Mouse (Mus musculus): ENCODE data around the gene Lgalsl. TPM values are rescaled to one million over a fixed set of nuclear protein-coding genes. Genes with fewer than 3 reads are reported as not detected.

Lgalsl gene
- polyA plus RNA-seq, 1 experiment from 2014 or later = 15.3 TPM

GRCm38 (mm10) chr11:20791334-20791733 is 39.5 kb downstream of the Lgalsl start:
- TF ChIP-seq EP300 (IDR thresholded peaks at IDR 0.05; ENCODE audit: low read depth) = no peak
- TF ChIP-seq CTCF (IDR thresholded peaks at IDR 0.05; ENCODE audit: low read depth) = no peak
- no peak overlapping the region for H3K4me3 ChIP-seq (ENCODE audit: low read depth, low read length)
- H3K9ac ChIP-seq (replicated peaks) = no peak overlapping the region
- DNase-seq (no peak), ATAC-seq (no peak)
- H3K4me2 ChIP-seq (ENCODE audit: low read depth, low read length) = no peak overlapping the region
- H3K36me3 ChIP-seq (replicated peaks; ENCODE audit: insufficient read depth, low read length) = no peaks in the 10 kb centered on the region
- H3K4me1 ChIP-seq (ENCODE audit: insufficient read depth) = no peaks in the 10 kb centered on the region
- H3K9me3 ChIP-seq (ENCODE audit: low read length) = 0 out of 2 replicates have a peak, but pooled peaks cover 2% of the 10 kb centered on the region
- no peak overlapping the region for H3K27ac ChIP-seq (ENCODE audit: low read depth)
- 66% methylated on average over 2 of the region's 2 CpGs for WGBS (ENCODE audit: insufficient replicate concordance)
- H3K27me3 ChIP-seq (ENCODE audit: insufficient read depth, low read length) = peaks cover 2% of the 10 kb centered on the region; the same call in 1 of the 2 replicates

GRCm38 (mm10) chr11:20789015-20789414 is 41.8 kb downstream of the Lgalsl start:
- 61% methylated on average over 1 of the region's 1 CpGs for WGBS (ENCODE audit: insufficient replicate concordance)
- Histone ChIP-seq H3K36me3 (replicated peaks; ENCODE audit: insufficient read depth, low read length) (no peaks in the 10 kb centered on the region), H3K27ac (ENCODE audit: low read depth) (no peak overlapping the region), H3K4me1 (ENCODE audit: insufficient read depth) (no peaks in the 10 kb centered on the region), H3K9me3 (ENCODE audit: low read length) (peaks cover 9% of the 10 kb centered on the region), H3K4me2 (ENCODE audit: low read depth, low read length) (no peak overlapping the region), H3K9ac (replicated peaks) (no peak overlapping the region), H3K4me3 (ENCODE audit: low read depth, low read length) (no peak overlapping the region), H3K27me3 (ENCODE audit: insufficient read depth, low read length) (no peaks in the 10 kb centered on the region)
- TF ChIP-seq EP300 (IDR thresholded peaks at IDR 0.05; ENCODE audit: low read depth) (no peak), CTCF (IDR thresholded peaks at IDR 0.05; ENCODE audit: low read depth) (no peak)
- DNase-seq = no peak
- ATAC-seq = no peak

- ATAC-seq (no peak), DNase-seq (no peak)
- Histone ChIP-seq H3K27ac (ENCODE audit: low read depth) (no peak overlapping the region), H3K4me1 (ENCODE audit: insufficient read depth) (no peaks in the 10 kb centered on the region), H3K9me3 (ENCODE audit: low read length) (peaks cover 9% of the 10 kb centered on the region), H3K27me3 (ENCODE audit: insufficient read depth, low read length) (no peaks in the 10 kb centered on the region), H3K4me2 (ENCODE audit: low read depth, low read length) (no peak overlapping the region), H3K4me3 (ENCODE audit: low read depth, low read length) (no peak overlapping the region), H3K9ac (replicated peaks) (no peak overlapping the region), H3K36me3 (replicated peaks; ENCODE audit: insufficient read depth, low read length) (no peaks in the 10 kb centered on the region)
- 60% methylated on average over 3 of the region's 3 CpGs for WGBS (ENCODE audit: insufficient replicate concordance)
- TF ChIP-seq CTCF (IDR thresholded peaks at IDR 0.05; ENCODE audit: low read depth) (no peak), EP300 (IDR thresholded peaks at IDR 0.05; ENCODE audit: low read depth) (no peak)
These were observed 42.8 kb downstream of the Lgalsl start for GRCm38 (mm10) chr11:20788070-20788469.

GRCm38 (mm10) chr11:20786191-20786590 is 44.7 kb downstream of the Lgalsl start:
- no peak overlapping the region for H3K4me2 ChIP-seq (ENCODE audit: low read depth, low read length)
- DNase-seq (no peak), ATAC-seq (no peak)
- WGBS (ENCODE audit: insufficient replicate concordance) = 69% methylated on average over 2 of the region's 2 CpGs
- H3K4me1 ChIP-seq (ENCODE audit: insufficient read depth) = no peaks in the 10 kb centered on the region
- H3K9ac ChIP-seq (replicated peaks) = no peak overlapping the region
- H3K27ac ChIP-seq (ENCODE audit: low read depth) = no peak overlapping the region
- no peaks in the 10 kb centered on the region for H3K36me3 ChIP-seq (replicated peaks; ENCODE audit: insufficient read depth, low read length)
- H3K4me3 ChIP-seq (ENCODE audit: low read depth, low read length) = no peak overlapping the region
- peaks cover 9% of the 10 kb centered on the region for H3K9me3 ChIP-seq (ENCODE audit: low read length)
- TF ChIP-seq EP300 (IDR thresholded peaks at IDR 0.05; ENCODE audit: low read depth) (no peak), CTCF (IDR thresholded peaks at IDR 0.05; ENCODE audit: low read depth) (no peak)
- H3K27me3 ChIP-seq (ENCODE audit: insufficient read depth, low read length) = no peaks in the 10 kb centered on the region

GRCm38 (mm10) chr11:20785186-20785585 is 45.7 kb downstream of the Lgalsl start:
- Histone ChIP-seq H3K4me1 (ENCODE audit: insufficient read depth) (no peaks in the 10 kb centered on the region), H3K36me3 (replicated peaks; ENCODE audit: insufficient read depth, low read length) (no peaks in the 10 kb centered on the region), H3K27me3 (ENCODE audit: insufficient read depth, low read length) (no peaks in the 10 kb centered on the region), H3K9me3 (ENCODE audit: low read length) (peaks cover 7% of the 10 kb centered on the region), H3K4me2 (ENCODE audit: low read depth, low read length) (no peak overlapping the region), H3K4me3 (ENCODE audit: low read depth, low read length) (no peak overlapping the region), H3K27ac (ENCODE audit: low read depth) (no peak overlapping the region), H3K9ac (replicated peaks) (no peak overlapping the region)
- no peak for TF ChIP-seq CTCF (IDR thresholded peaks at IDR 0.05; ENCODE audit: low read depth)
- TF ChIP-seq EP300 (IDR thresholded peaks at IDR 0.05; ENCODE audit: low read depth) = no peak
- ATAC-seq (no peak), DNase-seq (no peak)
- 87% methylated on average over 1 of the region's 1 CpGs for WGBS (ENCODE audit: insufficient replicate concordance)

- H3K4me3 ChIP-seq (ENCODE audit: low read depth, low read length) = no peak overlapping the region
- TF ChIP-seq EP300 (IDR thresholded peaks at IDR 0.05; ENCODE audit: low read depth) = no peak
- no peak for TF ChIP-seq CTCF (IDR thresholded peaks at IDR 0.05; ENCODE audit: low read depth)
- ATAC-seq = no peak
- H3K9ac ChIP-seq (replicated peaks) = no peak overlapping the region
- WGBS (ENCODE audit: insufficient replicate concordance) = 76% methylated on average over 6 of the region's 6 CpGs
- H3K36me3 ChIP-seq (replicated peaks; ENCODE audit: insufficient read depth, low read length) = no peaks in the 10 kb centered on the region
- H3K27me3 ChIP-seq (ENCODE audit: insufficient read depth, low read length) = no peaks in the 10 kb centered on the region
- no peaks in the 10 kb centered on the region for H3K4me1 ChIP-seq (ENCODE audit: insufficient read depth)
- H3K9me3 ChIP-seq (ENCODE audit: low read length) = peaks cover 7% of the 10 kb centered on the region
- no peak overlapping the region for H3K4me2 ChIP-seq (ENCODE audit: low read depth, low read length)
- DNase-seq = no peak
- H3K27ac ChIP-seq (ENCODE audit: low read depth) = no peak overlapping the region
These were observed 46.1 kb downstream of the Lgalsl start for GRCm38 (mm10) chr11:20784776-20785175.

GRCm38 (mm10) chr11:20783467-20783866 is 47.4 kb downstream of the Lgalsl start:
- H3K4me2 ChIP-seq (ENCODE audit: low read depth, low read length) = no peak overlapping the region
- peaks cover 7% of the 10 kb centered on the region for H3K9me3 ChIP-seq (ENCODE audit: low read length)
- no peak overlapping the region for H3K27ac ChIP-seq (ENCODE audit: low read depth)
- no peaks in the 10 kb centered on the region for H3K4me1 ChIP-seq (ENCODE audit: insufficient read depth)
- no peak overlapping the region for H3K4me3 ChIP-seq (ENCODE audit: low read depth, low read length)
- DNase-seq (no peak), ATAC-seq (no peak)
- 88% methylated on average over 1 of the region's 1 CpGs for WGBS (ENCODE audit: insufficient replicate concordance)
- no peak overlapping the region for H3K9ac ChIP-seq (replicated peaks)
- TF ChIP-seq CTCF (IDR thresholded peaks at IDR 0.05; ENCODE audit: low read depth) = no peak
- no peak for TF ChIP-seq EP300 (IDR thresholded peaks at IDR 0.05; ENCODE audit: low read depth)
- no peaks in the 10 kb centered on the region for H3K36me3 ChIP-seq (replicated peaks; ENCODE audit: insufficient read depth, low read length)
- no peaks in the 10 kb centered on the region for H3K27me3 ChIP-seq (ENCODE audit: insufficient read depth, low read length)

Measured in liver, postnatal 0 days (tissue).